Mouse (Mus musculus) megakaryocyte progenitor cell, adult 5-6 weeks (primary cell): ENCODE data around the gene Ralgps2. TPM values are rescaled to one million over a fixed set of nuclear protein-coding genes. Genes with fewer than 3 reads are reported as not detected.

Experiments
- ATAC-seq: replicated peaks from 2 replicates; pipeline ENCODE4 v1.8.0; 2016; ENCODE audit warnings: mild to moderate bottlenecking, moderate TSS enrichment, inconsistent platforms; ENCODE audit not compliant: poor library complexity
- total RNA-seq, 2 experiments: library from RNA; stranded (forward) in 1 of 2; stranded (reverse) in 1 of 2; fragments of 157-497, 149-512 nt in 1 of 2; fragments of 200-1000 nt in 1 of 2; gene quantifications; 2 replicates each; pipeline versions ENCODE4 v1.2.3 to v1.2.4; 2015 to 2017

The Ralgps2 gene
- total RNA-seq, 2 experiments from 2014 or later, result 12.8 to 34.0 TPM

DNA sequence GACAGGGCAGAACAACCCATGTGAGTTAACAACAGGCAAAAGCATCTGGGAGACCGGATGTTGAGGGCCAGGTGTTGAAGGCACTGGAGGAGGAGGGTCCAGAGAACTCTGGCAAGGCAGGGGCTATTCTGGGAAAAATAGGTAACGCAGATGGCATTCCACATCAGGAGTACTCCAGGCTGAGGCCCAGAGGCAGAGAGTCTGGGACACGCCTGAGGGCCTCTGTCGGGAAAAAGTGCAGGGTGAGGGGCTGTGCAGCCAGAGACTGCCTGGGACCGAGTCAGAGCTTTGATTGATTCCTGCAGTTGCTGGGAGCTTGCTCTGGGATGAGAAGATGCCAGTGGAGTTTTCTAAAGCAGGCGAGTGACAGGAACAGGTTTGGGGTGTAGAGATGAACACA lies 160.4 kb downstream of the Ralgps2 start:
- ATAC-seq, result no peak

DNA sequence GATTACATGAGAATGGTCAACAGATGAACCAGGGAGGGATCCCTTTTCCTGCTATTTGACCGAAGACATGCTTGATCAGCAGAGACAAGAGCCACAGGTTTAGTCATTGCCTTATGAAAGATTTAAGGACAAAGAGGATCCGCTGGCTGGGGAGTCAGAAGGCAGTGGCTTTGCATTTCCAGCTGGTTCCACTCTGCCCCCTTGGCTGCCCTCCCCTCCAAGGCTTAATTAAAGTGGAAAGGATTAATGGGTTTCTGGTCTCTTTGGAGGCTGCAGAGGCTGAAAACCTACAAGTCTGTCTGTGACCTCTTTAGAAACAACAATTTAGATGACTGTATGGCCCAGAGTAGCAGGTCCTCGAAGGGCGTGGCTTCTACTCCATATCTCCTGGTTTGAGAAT lies 161.5 kb downstream of the Ralgps2 start:
- ATAC-seq, result no peak

DNA sequence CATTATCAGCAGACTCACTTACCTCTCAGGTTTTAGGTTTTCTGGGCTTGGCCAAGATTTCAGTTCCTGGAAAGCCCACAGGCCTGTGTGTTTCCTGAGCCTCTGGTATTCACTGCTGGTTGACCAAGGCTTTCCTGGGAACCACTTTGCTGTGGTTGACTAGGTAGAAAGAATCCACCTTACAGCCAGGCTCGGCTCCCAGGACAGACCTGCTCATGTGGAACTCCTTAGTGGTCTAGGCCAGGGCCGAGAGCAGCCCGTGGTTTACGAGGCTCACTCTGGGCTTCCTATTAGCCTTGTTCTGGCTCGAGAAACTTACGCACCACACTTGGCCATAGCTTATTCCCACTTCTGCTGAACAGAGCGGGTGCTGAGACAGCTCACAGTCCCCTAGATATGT lies 163.4 kb downstream of the Ralgps2 start:
- no peak for ATAC-seq

DNA sequence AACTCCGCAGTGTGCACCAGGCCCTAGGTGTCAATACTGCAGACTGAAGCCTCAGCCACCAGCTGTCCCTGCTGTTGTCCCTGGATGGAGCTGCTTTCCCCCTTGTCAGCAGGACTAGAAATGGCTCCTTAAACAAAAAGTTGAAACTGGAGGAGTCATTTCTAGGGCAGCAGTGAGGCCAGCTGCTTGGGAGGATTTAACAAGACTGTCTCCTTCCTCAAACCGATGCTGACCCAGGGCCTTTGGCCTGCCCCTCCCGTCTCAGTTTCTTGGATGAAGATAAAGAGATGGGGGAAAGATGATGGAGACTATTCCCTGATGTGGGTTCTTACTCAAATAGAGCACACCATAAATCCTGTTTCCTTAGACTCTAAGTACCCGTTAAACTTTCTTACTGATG lies 164.2 kb downstream of the Ralgps2 start:
- no peak for ATAC-seq

DNA sequence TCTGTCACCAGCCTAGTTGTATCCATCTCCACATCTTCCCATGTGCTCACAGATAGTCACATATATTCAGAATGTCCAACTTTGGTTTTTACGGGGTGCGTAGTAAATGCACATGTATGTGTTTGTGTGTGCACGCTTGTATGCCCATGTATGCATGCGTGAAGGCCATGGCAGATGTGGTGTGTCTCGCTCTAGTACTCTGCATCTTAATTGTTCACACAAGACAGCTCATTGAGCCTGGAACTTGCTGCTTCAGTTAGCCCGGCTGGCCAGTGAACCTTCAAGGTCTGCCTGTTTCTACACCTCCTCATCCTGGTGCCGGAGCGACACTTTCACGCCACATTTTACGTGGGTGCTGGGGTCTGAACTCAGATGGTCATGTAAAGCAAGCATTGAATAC lies 168.6 kb downstream of the Ralgps2 start:
- no peak for ATAC-seq

DNA sequence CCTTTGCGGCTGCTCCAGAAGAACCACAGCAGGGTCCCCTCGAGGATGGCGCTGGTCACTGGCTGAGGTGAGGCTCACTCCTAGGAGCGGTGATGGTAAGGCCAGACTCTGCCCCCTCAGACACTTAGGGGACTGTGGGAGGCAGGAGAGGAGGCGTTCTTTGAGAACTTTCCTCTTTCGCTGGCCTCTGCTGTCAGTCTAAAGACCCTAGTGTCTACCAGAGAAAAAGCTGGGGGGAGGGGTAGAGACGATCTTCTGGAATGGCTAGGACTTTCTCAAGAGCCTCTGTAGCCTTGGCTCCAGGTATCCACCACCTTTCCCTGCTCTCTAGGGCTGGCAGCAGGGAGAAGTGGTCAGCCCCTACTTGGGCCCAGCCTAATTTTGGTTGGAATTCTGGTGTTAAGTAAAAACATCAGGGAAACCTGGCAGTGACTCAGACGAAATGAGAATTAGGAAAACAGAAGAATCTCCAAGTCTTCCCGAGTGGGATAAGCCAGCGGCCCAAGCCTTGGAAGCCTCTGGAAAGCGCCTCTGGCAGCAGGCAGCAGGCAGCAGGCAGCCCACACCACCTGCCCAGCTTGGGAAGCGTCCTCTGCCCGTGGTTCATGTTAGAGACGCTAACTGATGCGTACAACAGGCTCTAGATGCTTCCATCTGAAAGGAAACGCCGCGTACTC lies 169.7 kb downstream of the Ralgps2 start:
- ATAC-seq, result no peak

DNA sequence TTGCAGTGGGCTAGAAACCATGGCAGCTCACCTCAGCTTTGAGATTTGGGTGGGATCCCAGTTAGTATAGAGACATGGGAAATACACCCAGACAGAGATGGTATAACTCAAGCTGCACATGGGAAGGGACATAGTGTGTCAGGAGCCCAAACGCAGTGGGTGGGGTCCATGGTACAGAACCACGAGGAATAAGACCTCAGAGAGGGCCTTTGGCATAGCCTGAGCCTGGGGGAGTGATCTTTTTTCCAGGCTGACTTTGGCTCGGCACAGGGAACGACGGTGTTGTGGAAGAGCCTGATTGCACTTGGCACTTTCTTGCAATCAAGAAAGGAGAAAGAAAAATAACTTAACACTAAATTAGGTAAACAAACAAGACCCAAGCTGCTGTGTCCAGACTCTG lies 170.3 kb downstream of the Ralgps2 start:
- no peak for ATAC-seq

DNA sequence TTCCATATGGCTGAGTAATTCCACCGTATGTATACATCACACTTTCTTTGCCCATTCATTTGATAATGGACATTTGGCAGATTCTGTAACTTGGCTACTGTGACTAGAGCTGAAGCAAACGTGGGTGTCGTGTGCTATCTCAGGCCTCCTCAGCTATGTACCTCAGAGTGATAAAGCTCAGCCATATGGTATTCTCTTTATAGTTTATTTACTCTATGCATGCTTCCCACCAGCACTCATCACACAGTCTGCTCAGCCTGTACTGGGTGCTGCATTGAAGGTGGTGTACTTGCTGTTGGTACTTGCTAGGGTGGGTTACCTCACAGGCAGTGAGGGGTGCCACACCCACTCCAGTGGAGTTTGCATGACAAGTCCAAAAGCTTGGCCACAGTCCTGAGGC lies 174.1 kb downstream of the Ralgps2 start:
- ATAC-seq, result no peak

DNA sequence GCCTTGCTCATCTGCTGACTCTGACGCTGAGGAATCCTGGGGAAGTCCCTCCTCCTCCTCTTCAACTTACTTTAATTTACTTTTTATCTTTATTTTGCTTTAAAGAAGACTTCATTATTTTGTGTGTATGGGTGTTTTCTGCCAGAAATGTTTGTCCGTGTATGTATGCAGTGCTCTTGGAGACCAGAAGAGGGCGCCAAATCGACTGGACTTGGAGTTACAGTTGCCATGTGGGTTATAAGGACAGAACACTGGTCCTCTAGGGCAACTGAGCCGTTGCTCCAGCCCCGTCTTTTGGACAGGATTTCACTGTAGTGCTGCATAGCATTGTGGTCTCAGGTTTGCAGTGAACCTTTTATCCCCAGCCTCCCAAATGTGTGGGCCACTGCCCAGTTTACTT lies 174.8 kb downstream of the Ralgps2 start:
- ATAC-seq, result no peak

DNA sequence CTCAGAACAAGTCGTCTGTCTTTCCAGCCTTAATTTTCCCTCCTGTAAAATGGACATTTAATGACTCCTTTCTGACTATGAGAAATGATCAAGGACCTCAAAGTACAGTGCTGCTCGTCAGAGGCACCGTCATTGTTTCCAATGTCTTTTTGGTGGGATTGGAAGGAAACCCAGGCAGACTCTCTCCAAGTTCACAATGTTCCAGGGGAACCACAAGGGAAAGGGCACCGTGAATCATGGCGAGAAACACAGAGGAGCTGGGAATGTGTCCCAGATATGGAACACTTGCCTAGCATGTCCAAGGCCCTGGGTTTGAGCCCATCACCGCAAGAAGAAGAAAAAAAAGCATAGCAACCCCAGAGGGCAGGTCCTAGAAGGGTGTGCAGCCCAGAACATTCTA lies 176.1 kb downstream of the Ralgps2 start:
- no peak for ATAC-seq

DNA sequence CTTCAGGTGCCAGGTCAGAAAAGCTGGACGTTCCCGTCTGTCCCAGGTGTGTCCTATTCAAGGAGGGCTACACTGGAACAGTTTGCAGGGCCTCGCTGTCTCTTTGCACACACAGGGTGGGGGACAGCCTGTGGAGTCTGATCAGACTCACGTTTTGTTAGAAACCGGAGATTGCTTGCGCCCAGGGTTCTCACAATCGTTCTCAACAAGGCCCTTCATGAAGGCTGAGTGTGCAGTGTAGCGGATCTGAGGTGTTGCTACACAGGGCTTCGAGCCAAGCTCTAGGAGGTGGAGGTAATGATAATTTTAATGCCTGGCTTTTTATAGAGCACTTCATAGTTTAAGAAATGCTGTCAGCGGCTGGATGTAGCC lies 178.0 kb downstream of the Ralgps2 start:
- ATAC-seq, result no peak

DNA sequence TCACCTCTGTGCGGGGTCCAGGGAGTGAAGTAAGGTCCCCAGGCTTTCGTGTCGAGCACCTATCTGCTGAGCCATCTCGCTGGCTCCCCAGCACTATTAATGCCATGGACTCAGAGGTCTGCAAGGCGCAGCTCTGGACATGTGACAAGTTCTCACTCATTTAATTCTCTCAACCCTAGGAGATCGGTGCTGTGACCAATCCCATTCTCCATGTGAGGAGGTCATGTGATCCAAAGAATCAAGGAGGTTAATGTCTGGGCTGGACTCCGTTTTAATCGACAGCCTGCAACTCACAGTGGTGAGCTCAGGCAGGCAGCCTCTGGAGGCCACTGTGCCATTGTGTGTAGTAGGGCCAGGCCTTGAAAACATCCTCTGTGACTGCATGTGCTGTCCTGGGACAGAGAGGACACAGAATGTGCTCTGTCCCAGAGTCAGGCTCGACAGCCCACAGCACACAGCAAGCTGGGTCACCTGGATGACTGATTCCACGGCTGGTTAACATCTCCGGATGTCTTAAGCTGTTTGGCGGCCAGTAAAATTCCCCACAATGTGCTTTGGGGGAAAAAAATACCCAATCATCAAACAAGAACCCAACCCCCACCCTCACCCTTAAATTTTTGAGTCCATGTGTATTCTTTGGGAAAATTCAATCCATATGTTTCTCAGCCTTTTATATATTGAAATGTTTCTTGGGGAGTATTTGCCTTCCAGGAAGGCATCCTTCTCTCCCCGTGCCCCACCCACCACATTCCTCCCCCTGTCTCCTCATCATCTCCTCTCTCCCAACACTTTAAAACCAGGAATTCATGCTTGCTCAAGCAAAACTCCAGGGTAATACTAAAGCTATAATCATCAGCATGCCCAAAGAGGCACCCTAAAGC lies 178.6 kb downstream of the Ralgps2 start:
- no peak for ATAC-seq

DNA sequence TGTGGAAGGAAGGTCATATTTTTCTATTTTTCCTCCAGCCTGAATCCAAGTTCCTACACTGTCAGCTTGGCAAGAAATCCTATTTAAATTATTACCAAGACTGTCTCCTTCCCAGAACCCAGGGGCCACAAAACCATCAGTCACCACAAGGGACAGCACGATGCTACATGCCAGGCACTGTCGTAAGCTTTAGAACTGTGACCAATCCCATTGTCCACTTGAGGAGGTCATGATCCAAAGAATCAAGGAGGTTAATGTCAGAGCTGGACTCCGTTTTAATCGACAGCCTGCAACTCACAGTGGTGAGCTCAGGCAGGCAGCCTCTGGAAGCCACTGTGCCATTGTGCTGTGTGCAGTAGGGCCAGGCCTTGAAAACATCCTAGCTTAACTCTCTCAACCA lies 181.1 kb downstream of the Ralgps2 start:
- ATAC-seq, result no peak

DNA sequence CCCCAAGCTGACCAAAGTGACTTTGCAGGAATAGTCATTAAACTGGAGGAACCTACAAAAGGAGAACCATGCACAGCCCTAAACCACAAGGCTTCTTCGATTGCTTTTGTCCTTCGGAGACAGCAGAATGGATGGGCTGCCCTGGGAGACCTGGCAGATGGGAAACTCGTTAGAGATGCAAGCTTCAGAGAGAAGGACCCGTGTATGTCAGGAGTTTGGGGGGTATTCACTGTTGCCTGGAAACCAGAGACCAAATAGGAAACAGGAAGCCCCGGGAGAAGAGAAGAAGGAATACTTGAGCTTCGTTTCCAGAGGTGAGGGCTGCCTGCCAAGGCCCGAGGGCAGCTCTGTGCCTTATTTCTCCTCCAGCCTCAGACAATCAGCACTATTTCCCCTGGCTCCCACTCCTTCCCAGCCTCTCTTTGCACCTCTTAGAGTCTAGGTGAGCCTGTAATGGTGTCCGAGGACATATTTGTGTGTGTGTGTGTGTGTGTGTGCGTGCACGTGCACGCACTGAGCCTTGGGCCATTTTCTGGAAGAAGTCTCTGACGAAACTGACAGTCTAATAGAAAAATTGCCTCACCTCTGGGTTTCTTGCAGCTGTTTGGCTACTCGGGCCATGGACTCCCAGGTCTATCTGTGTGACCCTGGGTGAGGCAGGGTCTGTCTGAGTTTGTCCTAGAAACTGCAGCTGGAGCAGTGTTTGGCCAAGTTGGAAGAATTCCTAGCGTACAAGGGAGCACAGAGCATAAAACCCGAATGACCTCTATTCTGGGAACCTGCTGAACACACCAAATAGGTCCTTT lies 184.6 kb downstream of the Ralgps2 start:
- peak; percentile 53 for ATAC-seq

Other genes with a start within 250 kb of the Ralgps2 start
- gene Fam20b, start 220.5 kb downstream of the Ralgps2 start, total RNA-seq (2015), result 15.0 and 18.5 TPM in 2 replicates
- 46.0 and 49.1 TPM in 2 replicates for gene Fam20b, start 220.5 kb downstream of the Ralgps2 start, total RNA-seq (2017)
- gene Angptl1, start 101.1 kb downstream of the Ralgps2 start, total RNA-seq (2015), result 0.07 TPM in 1 of 2 replicates, not detected in the other
- not detected in 2 replicates for gene Angptl1, start 101.1 kb downstream of the Ralgps2 start, total RNA-seq (2017)
- gene Tex35, start 169.1 kb upstream of the Ralgps2 start, total RNA-seq (2015), result not detected in 2 replicates
- not detected in 2 replicates for gene Tex35, start 169.1 kb upstream of the Ralgps2 start, total RNA-seq (2017)